In the genomic region with DNA sequence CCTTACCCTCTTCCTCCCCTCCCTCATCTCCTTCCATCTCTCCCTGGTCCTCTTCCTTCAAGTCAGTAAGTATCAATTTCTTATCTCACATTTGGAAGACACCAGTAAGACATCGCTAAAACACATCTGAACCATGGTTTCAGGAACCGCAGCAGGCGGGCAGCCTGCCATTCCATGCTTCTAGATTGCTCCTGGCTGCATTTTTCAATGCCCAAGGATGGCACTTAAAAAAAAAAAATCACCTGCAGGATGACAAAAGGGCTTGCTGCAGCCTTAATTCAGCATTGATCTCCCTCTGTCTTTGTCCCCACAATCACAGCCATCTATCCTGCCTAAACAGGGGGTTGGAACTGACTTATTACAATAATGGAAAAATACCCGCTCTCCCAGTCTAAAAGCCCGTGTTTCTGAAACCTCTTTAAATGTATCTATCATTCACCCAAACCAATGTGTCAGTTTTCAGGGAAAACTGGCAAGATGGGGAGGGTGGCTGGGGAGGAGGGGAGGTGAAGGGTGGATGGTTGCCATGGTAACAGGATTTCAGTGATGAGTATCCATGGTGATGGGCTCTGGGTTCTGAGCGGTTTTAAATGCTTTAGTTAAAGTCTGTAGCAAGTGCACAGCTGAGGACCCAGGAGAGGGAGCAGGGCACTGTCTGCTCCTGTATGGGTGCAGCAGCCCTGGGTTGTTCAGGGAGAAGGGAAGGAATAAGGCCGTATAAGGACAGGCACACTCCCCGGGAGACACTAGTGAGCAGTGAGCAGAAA, we compare ENCODE assay signal across 7 mouse cellular contexts.
A peak's percentile ranks its signal among the peaks of the same experiment; 100 is the strongest.
DNase-seq lines count a peak whose midpoint lies in the region; ATAC-seq lines count a peak whose summit lies in the region.

No protein-coding gene starts in this region.

- H3K9me3 ChIP-seq in neural tube, embryonic 14.5 days (ENCODE audit: control insufficient read depth, low read length) = no peaks in the 10 kb centered on the region

- no peak overlapping the region for H3K4me3 ChIP-seq in neural tube, embryonic 14.5 days (ENCODE audit: low read depth, low read length)

- H3K4me1 ChIP-seq in neural tube, embryonic 14.5 days (ENCODE audit: control insufficient read depth, insufficient read depth, low read length) = peaks cover 19% of the 10 kb centered on the region

- peak overlapping the region; percentile 89 for H3K27ac ChIP-seq in neural tube, embryonic 14.5 days (ENCODE audit: low read depth, low read length)

- H3K36me3 ChIP-seq in neural tube, embryonic 14.5 days (ENCODE audit: control insufficient read depth, insufficient read depth, low read length) = no peaks in the 10 kb centered on the region

- peak overlapping the region; percentile 25; the same call in 1 of the 2 replicates for H3K9ac ChIP-seq in neural tube, embryonic 14.5 days (replicated peaks; ENCODE audit: low read depth, low read length)

- no peaks in the 10 kb centered on the region for H3K27me3 ChIP-seq in neural tube, embryonic 14.5 days (ENCODE audit: control insufficient read depth, insufficient read depth, low read length)

- DNase-seq in embryo, embryonic 9.5 days (ENCODE audit: extremely low spot score) = peak; percentile 15
- DNase-seq in frontal cortex, adult 2 months (ENCODE audit: extremely low spot score in 1 of 2, low spot score in 1 of 2) = peak; percentile 49 to 78
- peak; percentile 24 to 49 for DNase-seq in left cerebral cortex, adult 18-20 months (ENCODE audit: low spot score in 2 of 2)
- no peak for DNase-seq in adrenal gland, postnatal 4 days (ENCODE audit: low spot score in 2 of 2)
- no peak for DNase-seq in cerebellum, adult 11 months
- no peak for DNase-seq in ovary, adult 18-20 months (ENCODE audit: low spot score)

- peak; percentile 83 for ATAC-seq in neural tube, embryonic 14.5 days (ENCODE audit: low read depth)

- 25% methylated on average over 8 of the region's 8 CpGs for WGBS in neural tube, embryonic 14.5 days

- peak overlapping the region; percentile 18; the same call in 1 of the 2 replicates for H3K4me2 ChIP-seq in neural tube, embryonic 14.5 days (ENCODE audit: low read depth, low read length)

Comparison
In these comparisons a context has a peak if more than half of its experiments do, and no peak if none do; other contexts are left out.
1. DNase-seq: peak in embryo, embryonic 9.5 days (single experiment), frontal cortex, adult 2 months (2 of 2) and left cerebral cortex, adult 18-20 months (2 of 2); none in adrenal gland, postnatal 4 days (0 of 2), cerebellum, adult 11 months (single experiment) and ovary, adult 18-20 months (single experiment).